Mouse (Mus musculus): ENCODE data around the gene Pgbd5. TPM values are rescaled to one million over a fixed set of nuclear protein-coding genes. Genes with fewer than 3 reads are reported as not detected.

The Pgbd5 gene
- polyA plus RNA-seq (2017; shearing (Covaris generic)), result not detected

GRCm38 (mm10) chr8:124439558-124439957 is at the start of gene Pgbd5:
TSS of gene Pgbd5 (minus strand) at chr8:124439658.

Other genes starting within 250 kb of the Pgbd5 start
- gene Galnt2, start 208.3 kb downstream of the Pgbd5 start, polyA plus RNA-seq (2017; shearing (Covaris generic)), result 9.3 TPM
- gene Cog2, start 81.1 kb upstream of the Pgbd5 start, polyA plus RNA-seq (2017; shearing (Covaris generic)), result 75.2 TPM
- gene Agt, start 130.0 kb upstream of the Pgbd5 start, polyA plus RNA-seq (2017; shearing (Covaris generic)), result not detected
- not detected for gene Capn9, start 136.5 kb upstream of the Pgbd5 start, polyA plus RNA-seq (2017; shearing (Covaris generic))
- gene 2310022B05Rik, start 223.7 kb upstream of the Pgbd5 start, polyA plus RNA-seq (2017; shearing (Covaris generic)), result 0.73 TPM

Data from CD4-positive, CD25-positive, alpha-beta regulatory T cell, adult 9 weeks (primary cell).